Mouse (Mus musculus): ENCODE results near the gene Olfr239. TPM values are rescaled to one million over a fixed set of nuclear protein-coding genes. Genes with fewer than 3 reads are reported as not detected.
"Not testable (repeated sequence)": the region's sequence is repeated elsewhere in the genome, so short reads cannot be mapped to it uniquely, and the experiment has no call there.

Olfr239 gene
- total RNA-seq (2021): not detected

GRCm38 (mm10) chr17:33191002-33191401 lies at the start of gene Olfr239:
Gene Olfr239, plus strand, starts transcription at chr17:33191302.
- DNase-seq (ENCODE audit: extremely low spot score in 1 of 2, low spot score in 2 of 2); intact Hi-C loops (cut with DNase I): not testable (repeated sequence)

DNA sequence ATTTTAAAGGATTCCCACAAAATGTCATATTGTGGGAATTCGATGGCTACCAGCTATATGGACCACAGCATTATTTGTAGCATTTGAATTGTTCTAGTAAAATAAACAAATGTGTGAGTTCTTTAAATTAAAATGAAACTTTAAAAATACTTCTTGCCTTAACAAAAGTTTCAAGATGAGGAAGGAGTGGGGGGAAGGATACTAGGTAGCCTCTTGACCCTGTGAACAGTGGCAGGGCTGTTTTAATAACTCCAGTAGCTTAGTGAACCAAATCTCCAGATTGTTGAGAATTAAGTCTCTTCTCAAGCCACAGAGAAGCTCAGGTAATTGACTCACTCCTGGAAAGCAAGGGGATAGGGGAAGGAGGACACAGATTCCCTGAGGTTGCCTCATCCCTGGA lies 23.0 kb upstream of the Olfr239 start, which contains the start of gene Olfr55:
Gene Olfr55, plus strand, starts transcription at position 301 of the 400 bp plus-strand sequence.
- intact Hi-C loops (cut with DNase I); DNase-seq (ENCODE audit: extremely low spot score in 1 of 2, low spot score in 2 of 2): not testable (repeated sequence)

- DNase-seq (ENCODE audit: extremely low spot score in 1 of 2, low spot score in 2 of 2): no peak
- intact Hi-C loops (cut with DNase I): no loop called here
These were observed 30.5 kb downstream of the Olfr239 start, which contains the start of gene Olfr1564 for GRCm38 (mm10) chr17:33221590-33221989. Gene Olfr1564, minus strand, starts transcription at chr17:33221690.

DNA sequence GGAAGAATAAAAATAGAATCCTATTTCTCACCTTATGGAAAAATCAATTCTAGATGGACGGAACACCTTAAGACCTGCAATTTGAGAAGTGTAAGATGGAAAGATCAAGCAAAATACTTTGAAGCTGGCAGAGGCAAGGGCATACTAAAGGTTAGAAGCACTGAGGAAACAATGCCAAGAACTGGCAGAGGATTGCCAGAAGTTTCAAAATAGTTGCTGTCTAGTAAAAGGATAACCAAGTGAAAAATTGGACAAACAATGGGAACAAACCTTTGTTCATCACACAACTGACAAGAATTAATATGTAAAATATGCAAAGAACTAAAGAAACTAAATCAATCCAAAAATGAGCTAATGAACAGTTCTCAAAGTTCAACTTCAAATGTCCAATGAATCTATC lies 45.5 kb downstream of the Olfr239 start:
- intact Hi-C loops (cut with DNase I): not testable (repeated sequence)

More for the DNA sequence above, 45.5 kb downstream of the Olfr239 start:
- not testable (repeated sequence) for DNase-seq (ENCODE audit: extremely low spot score in 1 of 2, low spot score in 2 of 2)

Other genes with a start within 250 kb of the Olfr239 start
- gene Cyp4f13, start 243.9 kb upstream of the Olfr239 start, total RNA-seq (2021): 10 to 100 TPM in 1 of 2 experiments, 1 to 10 TPM in 1; 9.5 to 10.0 TPM
- gene Zfp472, start 225.5 kb upstream of the Olfr239 start, total RNA-seq (2021): 1 to 10 TPM; 4.3 to 5.5 TPM
- gene Zfp952, start 198.2 kb upstream of the Olfr239 start, total RNA-seq (2021): 10 to 100 TPM; 15.6 to 15.7 TPM
- 10 to 100 TPM; 22.1 to 26.9 TPM for gene Zfp763, start 157.9 kb upstream of the Olfr239 start, total RNA-seq (2021)
- not detected for gene 4921501E09Rik, start 123.2 kb upstream of the Olfr239 start, total RNA-seq (2021)
- gene Zfp563, start 102.0 kb upstream of the Olfr239 start, total RNA-seq (2021): 10 to 100 TPM; 17.8 to 18.8 TPM
- gene Morc2b, start 51.6 kb upstream of the Olfr239 start, total RNA-seq (2021): under 1 TPM; 0.62 to 0.97 TPM
- not detected for gene Olfr55, start 22.9 kb upstream of the Olfr239 start, total RNA-seq (2021)
- under 1 TPM; 0.55 to 0.60 TPM for gene Olfr1564, start 30.4 kb downstream of the Olfr239 start, total RNA-seq (2021)
- gene Zfp955a, start 63.8 kb downstream of the Olfr239 start, total RNA-seq (2021): 10 to 100 TPM; 14.0 to 14.5 TPM
- not detected for gene Olfr63, start 73.4 kb downstream of the Olfr239 start, total RNA-seq (2021)
- gene Zfp955b, start 98.2 kb downstream of the Olfr239 start, total RNA-seq (2021): 10 to 100 TPM; 24.1 to 24.9 TPM
- gene Zfp81, start 167.6 kb downstream of the Olfr239 start, total RNA-seq (2021): 10 to 100 TPM; 25.1 to 25.3 TPM
- gene Zfp101, start 203.3 kb downstream of the Olfr239 start, total RNA-seq (2021): 10 to 100 TPM in 1 of 2 experiments, 1 to 10 TPM in 1; 7.3 to 11.0 TPM
- gene Actl9, start 241.6 kb downstream of the Olfr239 start, total RNA-seq (2021): not detected

Data from left cerebral cortex, postnatal 10 days (tissue).